Mouse (Mus musculus): ENCODE results near the gene Hagh.

Hagh gene

GRCm38 (mm10) chr17:24850065-24850772 lies 10.3 kb downstream of the Hagh start, which contains the start of gene Fahd1:
TSS of gene Fahd1 (minus strand) at chr17:24850364.
- DNase-seq (ENCODE audit: low read depth, low spot score), result peak; percentile 98

DNA sequence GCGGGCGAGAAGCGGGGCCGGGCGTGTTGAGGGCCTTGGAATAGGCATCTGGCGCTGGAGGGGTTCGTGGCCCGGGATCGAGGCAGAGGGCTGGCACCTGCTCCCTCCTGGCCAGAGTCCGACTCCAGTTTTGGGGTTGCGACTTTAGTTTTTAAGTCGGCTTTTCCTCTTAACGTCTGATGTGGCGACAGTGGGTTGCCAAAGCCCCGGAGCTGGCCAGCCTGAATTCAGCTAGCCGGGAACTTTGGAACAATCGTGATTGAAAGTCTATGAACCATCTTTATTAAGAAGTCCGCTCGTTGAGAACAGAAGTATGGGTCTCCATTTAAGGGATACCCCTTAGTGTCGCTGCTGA lies 10.8 kb downstream of the Hagh start:
- no peak for DNase-seq (ENCODE audit: low read depth, low spot score)

DNA sequence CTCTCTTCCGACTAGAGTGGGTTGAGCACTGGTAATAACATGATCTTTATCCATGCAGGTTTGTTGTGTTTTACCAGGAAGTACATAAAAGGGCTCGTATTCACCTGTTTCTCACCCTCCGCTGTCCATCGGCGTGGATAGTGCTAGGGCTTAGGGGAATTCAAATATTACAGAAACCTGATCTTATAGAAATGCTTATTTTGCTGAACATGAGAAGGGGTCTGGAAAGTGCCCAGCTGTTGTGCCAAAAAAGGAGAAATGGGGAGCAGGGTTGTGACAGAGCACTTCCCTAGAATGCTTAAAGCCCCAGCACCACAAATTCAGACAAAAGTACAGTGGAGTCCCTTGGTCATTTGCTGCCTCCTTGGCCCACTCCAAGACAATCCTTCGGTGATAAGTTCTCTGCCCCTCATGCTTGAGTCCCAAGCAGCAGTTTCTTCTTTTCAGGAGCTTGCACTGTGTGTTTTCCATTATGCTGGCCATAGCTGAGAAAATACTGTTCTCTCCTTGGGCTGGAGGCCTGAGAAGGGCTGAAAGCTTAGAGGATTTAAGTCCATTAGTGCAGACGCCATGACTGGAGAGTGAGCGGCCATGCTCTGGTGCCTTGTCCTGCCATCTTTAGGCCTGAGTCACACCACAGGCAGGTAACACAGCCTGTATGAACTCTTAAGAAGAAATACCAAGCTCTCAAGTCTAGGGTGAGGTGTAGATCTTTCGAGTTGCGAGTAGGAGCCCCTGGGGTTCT lies 11.6 kb downstream of the Hagh start:
- no peak for DNase-seq (ENCODE audit: low read depth, low spot score)

DNA sequence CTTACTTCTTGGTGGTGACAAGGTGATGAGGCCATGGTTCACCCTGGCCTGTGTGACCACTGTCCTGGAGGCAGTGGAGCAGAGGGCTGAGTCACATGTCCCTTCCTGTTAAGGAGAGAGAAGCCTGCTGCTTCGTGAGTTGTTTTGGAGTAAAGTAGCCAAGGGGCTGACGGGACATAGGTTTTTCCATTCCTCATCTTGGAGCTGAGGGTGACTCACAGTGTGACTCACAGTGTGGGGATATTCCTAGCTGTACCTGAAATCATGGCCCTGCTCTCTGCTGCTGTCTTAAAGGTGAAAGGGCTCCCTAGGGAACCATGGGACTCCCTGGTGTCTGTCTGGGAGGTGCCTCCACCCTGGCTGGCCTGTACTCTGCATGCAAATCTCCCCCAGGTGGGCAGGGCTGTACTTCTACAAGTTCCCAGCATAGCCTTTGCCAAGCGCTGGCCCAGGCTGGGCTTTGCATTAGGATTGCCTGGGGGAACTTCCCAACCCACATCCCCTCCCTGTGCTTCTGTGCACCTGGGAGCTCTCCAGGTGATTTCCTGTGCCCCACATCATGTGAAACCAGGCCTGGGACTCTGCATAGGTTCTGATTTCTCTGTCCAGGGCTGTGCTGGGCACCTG lies 16.0 kb downstream of the Hagh start:
- DNase-seq (ENCODE audit: low read depth, low spot score), result no peak

DNA sequence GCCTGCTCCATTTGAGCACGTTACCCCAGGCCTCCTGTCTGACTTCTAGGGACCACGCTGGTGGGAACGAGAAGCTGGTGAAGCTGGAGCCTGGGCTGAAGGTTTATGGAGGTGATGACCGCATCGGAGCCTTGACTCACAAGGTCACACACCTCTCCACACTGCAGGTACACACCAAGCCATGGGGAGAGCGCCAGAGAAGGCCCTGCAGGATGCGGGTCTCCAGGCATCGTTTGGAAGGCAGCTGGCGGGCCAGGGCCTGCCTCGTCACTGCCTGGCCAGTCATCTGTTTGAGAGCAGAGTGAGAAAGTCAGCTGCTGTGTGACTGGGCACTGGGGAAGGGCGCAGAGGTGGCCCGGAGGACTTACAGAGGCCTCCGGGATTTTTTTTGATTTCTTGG lies 16.6 kb downstream of the Hagh start:
- no peak for DNase-seq (ENCODE audit: low read depth, low spot score)

- no peak for DNase-seq (ENCODE audit: low read depth, low spot score)
Measured at GRCm38 (mm10) chr17:24857831-24858470, 18.0 kb downstream of the Hagh start.

- no peak for DNase-seq (ENCODE audit: low read depth, low spot score)
Measured at GRCm38 (mm10) chr17:24858967-24859366, 19.0 kb downstream of the Hagh start.

DNA sequence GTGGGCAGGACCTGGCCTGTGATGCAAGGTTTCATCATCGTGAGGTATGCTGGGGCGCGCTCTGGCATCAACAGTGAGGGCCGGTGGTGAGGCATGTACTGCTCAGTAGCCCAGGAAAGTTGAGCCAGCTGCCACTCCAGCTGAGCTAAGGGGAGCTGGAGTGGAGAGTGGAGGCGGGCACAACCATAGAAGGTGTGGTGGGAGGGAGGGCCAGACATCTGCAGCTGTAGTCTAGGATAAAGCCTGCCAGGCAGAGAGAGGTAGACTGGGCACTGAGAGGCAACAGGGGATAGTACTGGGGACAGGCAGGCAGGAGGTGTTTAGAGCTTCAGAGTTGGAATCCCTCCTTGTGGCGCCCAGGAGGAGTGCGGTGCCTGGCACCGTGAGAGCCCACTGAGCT lies 20.1 kb downstream of the Hagh start:
- no peak for DNase-seq (ENCODE audit: low read depth, low spot score)

DNA sequence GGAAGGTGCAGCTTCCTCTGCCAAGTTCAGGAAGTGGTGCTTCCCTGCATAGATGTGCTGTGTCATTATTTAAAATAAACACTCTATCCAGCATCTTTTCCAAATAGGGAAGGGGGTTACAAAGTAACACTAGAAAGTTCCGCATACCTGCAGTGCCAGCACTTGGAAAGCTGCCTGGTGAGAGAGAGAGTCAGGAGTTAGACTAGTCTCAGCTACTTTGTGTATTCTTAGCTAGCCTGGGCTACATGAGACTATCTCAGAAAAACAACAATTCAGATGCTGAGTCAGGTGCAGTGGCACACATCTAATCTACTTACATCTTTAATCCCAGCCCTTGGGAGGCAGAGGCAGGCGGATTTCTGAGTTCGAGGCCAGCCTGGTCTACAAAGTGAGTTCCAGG lies 21.8 kb downstream of the Hagh start:
- no peak for DNase-seq (ENCODE audit: low read depth, low spot score)

GRCm38 (mm10) chr17:24865776-24866175 lies 25.8 kb downstream of the Hagh start, which contains the start of gene Igfals:
TSS of gene Igfals (plus strand) at chr17:24865997.
- no peak for DNase-seq (ENCODE audit: low read depth, low spot score)

- DNase-seq (ENCODE audit: low read depth, low spot score), result no peak
Measured at GRCm38 (mm10) chr17:24867914-24868313, 28.0 kb downstream of the Hagh start.

DNA sequence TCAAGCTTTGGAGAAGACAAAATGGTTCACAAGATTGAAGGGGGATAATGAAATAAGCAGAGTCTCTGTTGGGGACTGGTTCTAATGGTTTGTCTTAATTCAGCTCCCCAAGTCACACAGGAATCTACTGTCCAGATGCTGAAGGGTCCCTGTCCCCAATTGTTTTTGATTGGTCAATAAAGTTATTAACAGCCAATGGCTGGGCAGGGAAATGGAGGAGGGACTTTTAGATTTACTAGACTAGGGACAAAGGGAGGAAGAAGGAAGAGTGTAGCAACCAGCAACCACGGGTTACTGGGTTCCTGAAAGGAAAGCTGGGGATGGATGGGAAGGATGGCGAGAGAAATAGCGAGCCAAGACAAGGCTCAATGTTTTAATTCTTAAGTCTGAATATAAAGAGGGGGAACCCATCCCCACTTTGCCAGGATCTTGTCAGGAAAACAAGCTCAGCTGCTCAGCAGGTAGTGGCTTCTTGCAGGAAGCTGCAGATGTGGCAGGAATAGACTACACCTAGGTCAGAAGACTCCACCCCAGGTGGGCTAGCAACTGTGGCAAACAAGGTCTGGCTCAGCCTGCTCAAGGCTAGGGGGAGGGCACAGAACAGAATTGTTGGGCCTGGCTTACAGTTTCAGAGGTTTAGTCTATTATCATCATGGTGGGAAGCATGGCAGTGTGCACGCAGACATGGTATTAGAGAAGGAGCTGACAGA lies 33.9 kb downstream of the Hagh start:
- no peak for DNase-seq (ENCODE audit: low read depth, low spot score)

- DNase-seq (ENCODE audit: low read depth, low spot score), result no peak
Measured at GRCm38 (mm10) chr17:24874405-24874745, 34.4 kb downstream of the Hagh start.

DNA sequence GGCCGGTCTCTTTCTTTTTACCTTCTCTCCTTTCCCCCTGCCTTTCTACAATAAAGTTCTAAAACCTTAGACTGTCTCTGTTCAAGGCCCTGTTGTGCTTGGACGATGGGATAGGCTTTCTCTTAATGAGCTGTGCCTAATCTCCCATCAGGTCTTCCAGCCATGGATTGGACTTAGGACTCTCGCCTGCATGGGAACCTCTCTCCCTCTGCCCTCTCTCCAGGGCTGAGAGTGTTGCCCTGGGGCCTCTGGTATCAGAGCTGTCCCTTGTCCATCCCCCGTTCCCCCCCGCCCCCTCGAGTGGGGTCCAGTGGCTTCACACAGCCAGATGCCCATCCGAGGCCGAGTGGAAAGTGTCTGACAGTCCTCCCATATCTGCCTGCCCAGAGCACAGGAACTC lies 35.0 kb downstream of the Hagh start:
- no peak for DNase-seq (ENCODE audit: low read depth, low spot score)

DNA sequence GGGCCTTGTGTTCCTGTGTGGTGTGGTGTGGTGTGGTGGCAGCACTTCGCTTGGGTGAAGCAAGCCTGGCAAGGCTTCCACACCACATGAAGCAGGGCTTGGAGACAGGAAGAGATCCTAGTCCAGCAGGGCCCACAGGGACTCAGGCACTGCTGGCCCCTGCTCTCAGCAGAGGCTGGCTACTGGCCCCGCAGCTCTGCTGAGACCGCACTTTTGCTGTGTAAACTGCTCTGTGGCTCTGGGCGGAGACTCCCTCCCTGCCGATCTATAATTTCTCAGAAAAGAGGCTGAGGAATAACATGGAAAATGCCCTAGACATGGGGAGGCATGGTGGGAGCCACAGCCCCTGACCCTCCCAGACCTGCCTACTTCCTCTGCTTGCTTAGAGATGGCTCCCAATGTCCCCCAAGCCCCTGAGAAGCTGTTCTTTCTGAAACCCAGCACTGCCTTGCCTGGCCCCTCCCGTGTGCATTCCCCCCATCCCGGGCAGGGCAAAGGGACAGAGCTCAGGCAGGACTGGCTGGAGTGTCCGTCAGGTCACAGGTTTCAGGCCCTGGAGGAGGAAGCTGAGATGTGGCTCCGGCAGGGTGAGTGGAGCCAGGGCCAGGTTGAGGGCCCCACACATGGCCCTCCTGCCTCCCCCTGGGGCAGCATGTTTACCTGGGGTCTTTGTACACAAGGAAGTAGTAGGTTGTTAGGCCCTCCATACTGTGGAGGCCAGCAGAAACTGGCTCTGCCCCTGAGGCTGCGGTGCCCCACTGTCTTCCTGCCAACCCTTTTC lies 37.6 kb downstream of the Hagh start:
- no peak for DNase-seq (ENCODE audit: low read depth, low spot score)

- DNase-seq (ENCODE audit: low read depth, low spot score), result no peak
Measured at GRCm38 (mm10) chr17:24878117-24878397, 38.1 kb downstream of the Hagh start.

DNA sequence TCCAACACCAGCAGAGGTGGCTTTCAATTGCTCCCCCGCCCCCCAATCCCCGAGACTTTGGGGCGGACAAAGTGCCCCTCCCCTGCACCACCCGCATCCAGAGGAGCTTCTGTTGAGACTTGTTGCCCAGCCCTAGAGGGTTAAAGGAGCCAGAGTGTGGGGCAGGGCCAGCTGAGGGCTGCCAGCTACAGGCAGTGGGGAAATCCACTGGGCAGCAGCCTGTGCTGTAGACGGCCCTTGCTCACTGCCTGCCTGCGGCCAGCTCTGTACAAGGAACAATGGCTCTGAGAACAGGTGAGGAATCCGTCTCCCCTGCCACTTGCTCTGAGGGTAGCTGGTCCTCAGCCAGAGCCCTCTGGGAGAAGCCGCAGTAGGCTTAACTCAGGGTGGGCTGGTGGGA lies 38.6 kb downstream of the Hagh start:
- no peak for DNase-seq (ENCODE audit: low read depth, low spot score)

DNA sequence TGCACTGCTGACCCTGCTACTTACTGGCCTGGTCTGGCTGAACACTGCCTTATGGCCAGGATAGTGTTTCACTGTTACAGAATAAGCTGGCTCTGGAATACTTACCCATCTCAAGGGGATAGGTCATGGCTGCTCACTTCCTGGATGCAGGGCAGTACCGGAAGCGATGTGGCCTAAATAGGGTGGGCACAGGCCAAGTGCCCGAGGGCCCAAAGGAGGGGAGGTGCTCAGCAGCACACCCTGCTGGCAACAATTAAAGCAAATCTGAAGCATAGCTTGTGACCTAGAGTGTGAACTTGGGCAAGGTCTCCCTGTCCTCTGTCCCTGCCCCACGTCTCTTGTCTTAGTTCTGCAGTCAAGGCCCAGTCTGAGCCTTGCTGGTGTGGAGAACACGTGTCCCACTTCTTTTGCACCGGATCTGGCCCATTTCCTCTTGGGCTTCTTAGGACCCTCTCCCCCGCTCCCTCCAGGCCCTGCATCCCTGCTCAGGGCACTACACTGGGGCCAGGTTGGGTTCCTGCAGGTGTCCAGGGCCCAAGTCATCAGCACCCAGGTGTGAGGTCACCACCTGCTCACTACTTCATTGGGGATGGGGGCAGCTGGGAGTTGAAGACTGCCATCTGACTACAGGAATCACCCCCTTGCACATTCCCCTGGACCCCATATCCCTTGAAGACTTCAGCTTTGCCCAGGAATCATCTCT lies 41.9 kb downstream of the Hagh start:
- DNase-seq (ENCODE audit: low read depth, low spot score), result no peak

- no peak for DNase-seq (ENCODE audit: low read depth, low spot score)
Measured at GRCm38 (mm10) chr17:24884391-24884790, 44.4 kb downstream of the Hagh start.

DNA sequence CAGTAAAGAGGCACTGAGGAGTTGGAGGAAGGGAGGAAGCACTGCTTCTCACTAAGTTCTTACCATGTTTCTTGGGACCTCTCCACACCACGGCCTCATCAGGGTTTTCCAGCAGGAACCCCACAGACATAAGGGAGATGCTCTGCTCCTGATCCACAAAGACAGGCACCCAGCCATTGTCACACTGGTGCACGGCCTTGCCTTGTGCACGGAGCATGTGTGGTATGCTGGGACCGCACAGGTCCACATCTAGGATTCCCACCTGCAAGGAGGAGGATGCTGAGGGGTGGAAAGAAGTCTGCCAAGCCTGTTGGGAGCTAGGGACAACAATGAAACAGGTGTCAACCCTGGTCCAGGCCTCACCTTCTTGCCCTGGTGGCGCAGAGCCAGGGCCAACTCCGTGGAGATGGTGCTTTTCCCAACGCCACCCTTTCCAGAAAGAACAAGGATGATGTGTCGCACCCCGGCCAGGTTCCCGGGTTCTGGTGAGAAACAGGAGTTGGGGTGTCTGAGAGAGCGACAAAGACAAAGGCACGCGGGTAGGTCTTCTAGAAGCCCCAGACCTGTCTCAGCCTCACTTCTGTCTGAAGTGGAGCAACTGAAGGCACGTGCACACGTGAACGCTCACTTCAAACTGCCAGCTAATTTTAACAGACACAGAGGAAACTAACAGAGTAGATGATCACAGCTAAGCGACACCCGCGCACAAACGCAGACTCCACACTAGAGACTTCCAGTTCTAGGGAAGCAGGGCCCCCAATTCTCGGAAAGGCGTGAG lies 45.6 kb downstream of the Hagh start:
- DNase-seq (ENCODE audit: low read depth, low spot score), result no peak
